Mouse (Mus musculus) intestine, embryonic 14.5 days (tissue): ENCODE data around the gene Gm20521. TPM values are rescaled to one million over a fixed set of nuclear protein-coding genes. Genes with fewer than 3 reads are reported as not detected.
A peak's percentile ranks its signal among the peaks of the same experiment; 100 is the strongest.

ENCODE experiments used
- ATAC-seq: fragments of 200-750 bp; cut with Nextera tagmentation; replicated peaks from 2 replicates; pipeline ENCODE4 v1.8.0; 2017; ENCODE audit warnings: low read depth, moderate number of reproducible peaks, moderate TSS enrichment, moderate library complexity; ENCODE audit not compliant: low FRiP score, low TSS enrichment
- DNase-seq: peaks from one replicate; pipeline ENCODE4 v3.0.0-alpha.2; 2018; ENCODE audit warnings: low spot score
- H3K27ac ChIP-seq: fragments of 300-500 bp; sonication (generic); 2 replicates; pipeline ENCODE4 v1.5.1; 2014; ENCODE audit warnings: low read depth, mild to moderate bottlenecking, control low read depth
- H3K27me3 ChIP-seq: fragments of 300-500 bp; sonication (generic); replicated peaks from 2 replicates; pipeline ENCODE4 v1.6.1; 2014; ENCODE audit warnings: low read length, control low read depth; ENCODE audit not compliant: control insufficient read depth, insufficient read depth
- H3K36me3 ChIP-seq: fragments of 300-500 bp; sonication (generic); 2 replicates; pipeline ENCODE4 v1.6.1; 2014; ENCODE audit warnings: low read length, control low read depth; ENCODE audit not compliant: control insufficient read depth, insufficient read depth
- H3K4me1 ChIP-seq: fragments of 300-500 bp; sonication (generic); replicated peaks from 2 replicates; pipeline ENCODE4 v1.6.1; 2014; ENCODE audit warnings: low read length, control low read depth, mixed read lengths; ENCODE audit not compliant: control insufficient read depth, insufficient read depth
- H3K4me2 ChIP-seq: fragments of 300-500 bp; sonication (generic); 2 replicates; pipeline ENCODE4 v1.6.1; 2014; ENCODE audit warnings: low read length
- H3K4me3 ChIP-seq: fragments of 300-500 bp; sonication (generic); 2 replicates; pipeline ENCODE4 v1.5.1; 2014; ENCODE audit warnings: low read depth, low read length, control low read depth, mixed read lengths
- H3K9ac ChIP-seq: fragments of 300-500 bp; sonication (generic); 2 replicates; pipeline ENCODE4 v1.6.1; 2014; ENCODE audit warnings: mild to moderate bottlenecking, low read length
- H3K9me3 ChIP-seq: fragments of 300-500 bp; sonication (generic); 2 replicates; pipeline ENCODE4 v1.6.1; 2016; ENCODE audit warnings: low read length, control low read depth; ENCODE audit not compliant: control insufficient read depth
- WGBS: fragments of 180-500 bp; shearing (Covaris S2); extraction: QIAGEN DNeasy Blood & Tissue Kit; methylation state at CpG from one replicate; pipeline ENCODE4 v1.1.7; 2014; 5-methylcytosine and 5-hydroxymethylcytosine counted together
- polyA plus RNA-seq: library from polyadenylated mRNA; unstranded; fragments of >200 nt; fragmentation: Nextera tagmentation; extraction: Ambion mirVana; gene quantifications from 2 replicates; pipeline ENCODE4 v1.2.1, GENCODE M21; 2014

Gene Gm20521
- polyA plus RNA-seq: 0.28 TPM in 1 of 2 replicates, not detected in the other

DNA sequence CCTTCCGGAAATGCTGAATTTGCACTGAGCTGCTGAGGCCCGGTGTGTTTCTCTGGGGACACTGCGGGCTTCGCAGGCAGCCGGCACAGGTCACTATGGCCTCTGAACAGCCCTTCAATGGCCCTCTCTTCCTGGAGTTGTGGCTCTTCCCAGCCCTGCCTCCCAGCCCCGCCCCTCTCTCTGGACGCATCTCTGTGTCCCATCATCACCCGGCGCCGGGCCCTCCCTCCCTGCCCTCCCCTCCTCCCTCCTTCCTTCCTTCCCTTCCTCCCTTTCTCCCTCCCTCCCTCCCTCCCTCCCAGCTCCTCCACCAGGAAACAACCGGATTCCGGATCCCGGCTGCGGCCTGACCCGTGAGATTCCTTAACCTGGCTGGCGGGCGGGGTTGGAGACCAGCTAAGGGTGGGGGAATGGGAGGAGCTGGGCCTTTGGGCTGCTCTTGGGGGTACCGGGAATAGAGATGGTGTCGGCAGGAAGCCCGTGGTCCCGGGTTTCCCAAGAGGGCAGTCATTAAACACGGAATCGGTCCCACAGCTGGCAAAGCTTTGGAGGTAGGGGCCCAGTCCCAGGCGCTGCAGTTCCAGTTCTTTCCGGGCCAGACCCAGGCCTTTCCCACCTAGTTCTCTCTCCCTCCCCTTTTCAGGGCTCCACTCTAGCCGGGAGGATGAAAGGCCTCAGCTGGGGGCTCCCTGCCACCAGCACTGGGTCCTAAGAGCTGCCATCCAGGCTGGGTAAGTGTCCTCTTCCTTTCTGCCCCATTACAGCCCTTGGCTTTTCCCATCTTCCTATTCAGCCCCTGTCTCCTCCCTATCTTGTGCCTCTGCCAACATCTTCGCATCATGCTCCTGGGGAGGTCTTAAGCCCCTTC lies at the start of gene Gm20521, which contains the start of gene Bcl2l2:
Gm20521 (plus strand) TSS at position 288 of the 868 bp plus-strand sequence.
Bcl2l2 (plus strand) TSS at position 224 of the 868 bp plus-strand sequence.
- under 1% methylated on average over 27 of the region's 27 CpGs for WGBS
- Histone ChIP-seq H3K4me1 (peaks cover 15% of the 10 kb centered on the region), H3K4me3 (peak within 1 kb of the TSS; percentile 52), H3K27me3 (no peaks in the 10 kb centered on the region), H3K4me2 (peak within 1 kb of the TSS; percentile 78), H3K9me3 (no peaks in the 10 kb centered on the region), H3K27ac (peak within 1 kb of the TSS; percentile 95), H3K36me3 (peaks cover 19% of the 10 kb centered on the region), H3K9ac (peak within 1 kb of the TSS; percentile 74)
- DNase-seq (peak; percentile 90), ATAC-seq (peak; percentile 94)

DNA sequence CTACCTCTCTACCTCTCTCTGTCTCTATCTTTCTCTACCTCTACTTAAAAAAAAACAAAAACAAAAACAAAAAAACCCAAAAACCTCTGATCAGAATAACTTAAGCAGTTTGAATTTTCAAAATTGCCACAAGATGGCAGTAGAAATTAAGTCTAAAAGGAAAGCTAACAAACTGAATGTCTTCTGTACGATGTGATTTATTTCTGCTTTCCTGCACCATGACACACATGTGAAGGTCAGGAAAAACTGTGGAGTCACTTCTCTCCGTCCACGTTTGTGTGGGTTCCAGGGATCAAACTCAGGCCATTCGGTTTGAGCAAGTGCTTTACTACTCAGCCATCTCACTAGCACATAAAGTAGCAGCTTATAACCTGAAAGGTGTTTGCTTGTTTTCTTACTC lies 39.8 kb upstream of the Gm20521 start:
- no peaks in the 10 kb centered on the region for H3K9me3 ChIP-seq
- no peak for ATAC-seq
- H3K4me1 ChIP-seq: no peaks in the 10 kb centered on the region
- H3K36me3 ChIP-seq: no peaks in the 10 kb centered on the region
- H3K4me3 ChIP-seq: no peak overlapping the region
- no peak overlapping the region for H3K4me2 ChIP-seq
- 5% methylated on average over 4 of the region's 4 CpGs for WGBS
- H3K27ac ChIP-seq: no peak overlapping the region
- no peak overlapping the region for H3K9ac ChIP-seq
- 0 out of 2 replicates have a peak, but pooled peaks cover 3% of the 10 kb centered on the region for H3K27me3 ChIP-seq
- peak; percentile 60 for DNase-seq

DNA sequence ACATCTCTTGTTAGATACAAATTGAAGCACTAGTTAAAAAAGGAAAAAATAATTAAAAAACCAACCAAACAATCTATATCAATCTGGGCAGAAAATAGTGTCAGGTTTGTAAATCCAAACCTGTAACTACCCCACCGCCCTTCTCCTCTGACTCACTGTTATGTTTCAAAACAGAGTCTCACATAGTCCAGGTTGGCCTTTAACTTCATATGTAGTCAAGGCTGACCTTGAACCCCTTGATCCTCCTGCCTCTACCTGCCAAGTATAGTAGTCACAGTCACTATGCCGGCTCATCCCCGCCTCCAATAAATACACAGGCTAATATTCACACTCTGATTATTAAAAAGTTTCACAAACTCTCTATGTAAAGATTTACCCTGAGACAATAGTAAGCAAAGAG lies 27.5 kb upstream of the Gm20521 start:
- Histone ChIP-seq H3K9ac (no peak overlapping the region), H3K4me3 (no peak overlapping the region), H3K27me3 (no peaks in the 10 kb centered on the region), H3K36me3 (peaks cover 35% of the 10 kb centered on the region), H3K9me3 (no peaks in the 10 kb centered on the region), H3K27ac (no peak overlapping the region), H3K4me2 (no peak overlapping the region), H3K4me1 (no peaks in the 10 kb centered on the region)
- 95% methylated on average over 3 of the region's 3 CpGs for WGBS
- DNase-seq (no peak), ATAC-seq (no peak)

- Histone ChIP-seq H3K27me3 (no peaks in the 10 kb centered on the region), H3K9ac (no peak overlapping the region), H3K27ac (no peak overlapping the region), H3K4me3 (no peak overlapping the region), H3K36me3 (peaks cover 35% of the 10 kb centered on the region), H3K4me2 (no peak overlapping the region), H3K9me3 (no peaks in the 10 kb centered on the region), H3K4me1 (no peaks in the 10 kb centered on the region)
- no peak for ATAC-seq
- 91% methylated on average over 7 of the region's 7 CpGs for WGBS
- no peak for DNase-seq
Observed at GRCm38 (mm10) chr14:54856703-54857102, 26.5 kb upstream of the Gm20521 start.

- 92% methylated on average over 9 of the region's 9 CpGs for WGBS
- no peak for ATAC-seq
- H3K9me3 ChIP-seq: no peaks in the 10 kb centered on the region
Observed at GRCm38 (mm10) chr14:54857891-54858290, 25.4 kb upstream of the Gm20521 start.

GRCm38 (mm10) chr14:54860511-54860910 lies 22.7 kb upstream of the Gm20521 start:
- no peak overlapping the region for H3K9ac ChIP-seq
- ATAC-seq (no peak), DNase-seq (peak; percentile 76)
- 51% methylated on average over 2 of the region's 2 CpGs for WGBS
- no peak overlapping the region for H3K4me2 ChIP-seq
- H3K27ac ChIP-seq: no peak overlapping the region
- H3K4me3 ChIP-seq: no peak overlapping the region
- H3K36me3 ChIP-seq: peaks cover 27% of the 10 kb centered on the region
- H3K9me3 ChIP-seq: no peaks in the 10 kb centered on the region
- H3K4me1 ChIP-seq: no peaks in the 10 kb centered on the region; the same call in 1 of the 2 replicates
- H3K27me3 ChIP-seq: no peaks in the 10 kb centered on the region

More at GRCm38 (mm10) chr14:54857891-54858290, 25.4 kb upstream of the Gm20521 start:
- H3K4me3 ChIP-seq: no peak overlapping the region
- no peak for DNase-seq
- H3K27ac ChIP-seq: no peak overlapping the region
- no peak overlapping the region for H3K9ac ChIP-seq
- no peaks in the 10 kb centered on the region for H3K4me1 ChIP-seq
- H3K4me2 ChIP-seq: no peak overlapping the region
- H3K36me3 ChIP-seq: peaks cover 35% of the 10 kb centered on the region
- H3K27me3 ChIP-seq: no peaks in the 10 kb centered on the region

GRCm38 (mm10) chr14:54863501-54864312 lies 19.5 kb upstream of the Gm20521 start:
- ATAC-seq: peak; percentile 100
- H3K9me3 ChIP-seq: no peaks in the 10 kb centered on the region
- H3K9ac ChIP-seq: peak overlapping the region; percentile 81
- WGBS: under 1% methylated on average over 50 of the region's 56 CpGs
- H3K4me3 ChIP-seq: peak overlapping the region; percentile 74
- DNase-seq: peak; percentile 93
- no peaks in the 10 kb centered on the region for H3K27me3 ChIP-seq
- H3K27ac ChIP-seq: peak overlapping the region; percentile 58
- H3K4me1 ChIP-seq: no peaks in the 10 kb centered on the region; the same call in 1 of the 2 replicates
- H3K4me2 ChIP-seq: peak overlapping the region; percentile 86
- no peaks in the 10 kb centered on the region for H3K36me3 ChIP-seq

- ATAC-seq: peak; percentile 29; the same call in 1 of the 2 replicates
- H3K36me3 ChIP-seq: no peaks in the 10 kb centered on the region
- peak overlapping the region; percentile 86 for H3K4me2 ChIP-seq
- no peaks in the 10 kb centered on the region for H3K9me3 ChIP-seq
- no peak for DNase-seq
- peak overlapping the region; percentile 81 for H3K9ac ChIP-seq
- peak overlapping the region; percentile 38; the same call in 1 of the 2 replicates for H3K27ac ChIP-seq
- WGBS: 14% methylated on average over 21 of the region's 21 CpGs
- no peaks in the 10 kb centered on the region; the same call in 1 of the 2 replicates for H3K4me1 ChIP-seq
- H3K4me3 ChIP-seq: peak overlapping the region; percentile 74
- H3K27me3 ChIP-seq: no peaks in the 10 kb centered on the region
Observed at GRCm38 (mm10) chr14:54864313-54865036, 18.8 kb upstream of the Gm20521 start.
